Comparison of ENCODE assay signal across 20 mouse cellular contexts in the genomic region with DNA sequence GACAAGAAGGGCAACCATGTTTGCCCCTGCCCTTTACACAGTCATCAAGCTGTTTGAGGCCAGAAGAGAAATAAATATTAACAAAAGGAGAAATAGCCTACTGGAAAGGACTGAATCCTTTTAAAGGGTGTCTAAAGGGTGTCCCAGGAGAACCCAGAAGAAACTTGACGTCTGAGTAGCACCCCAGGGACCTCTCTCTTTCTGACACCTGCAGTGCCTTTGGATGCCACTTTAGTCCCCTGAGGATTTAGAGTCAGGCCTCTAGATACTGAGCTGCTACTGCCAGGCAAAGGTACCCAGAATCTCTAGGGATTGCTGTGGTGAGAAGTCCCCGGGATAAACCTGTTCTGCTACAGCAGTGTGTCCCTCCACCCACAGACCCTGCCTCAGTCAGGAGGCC.
"Had no signal": no experiment of that assay in that cellular context is flagged by ENCODE, and none has a peak within 500 bp of the region (broad histone marks: within the 10 kb centered on the region; RNA-seq: fewer than 3 reads in every experiment).

No protein-coding gene starts in this region.

- H3K4me1 ChIP-seq: lung, embryonic 15.5 days; midbrain, embryonic 13.5 days; neural tube, embryonic 13.5 days had no signal

- H3K9ac ChIP-seq: kidney, embryonic 15.5 days; liver, embryonic 14.5 days; lung, embryonic 15.5 days; midbrain, embryonic 13.5 days; neural tube, embryonic 13.5 days; stomach, embryonic 15.5 days had no signal

- H3K4me3 ChIP-seq: kidney, embryonic 15.5 days; left cerebral cortex, adult 2 months; lung, embryonic 15.5 days; megakaryocyte, embryonic 14.5 days; midbrain, embryonic 10.5 days; midbrain, embryonic 13.5 days; myocyte; neural tube, embryonic 13.5 days; stomach, embryonic 15.5 days had no signal

- H3K4me2 ChIP-seq: kidney, embryonic 15.5 days; lung, embryonic 15.5 days; midbrain, embryonic 13.5 days; neural tube, embryonic 13.5 days; stomach, embryonic 15.5 days had no signal

- H3K9me3 ChIP-seq: kidney, embryonic 15.5 days; lung, embryonic 15.5 days; midbrain, embryonic 10.5 days; midbrain, embryonic 13.5 days; neural tube, embryonic 13.5 days; stomach, embryonic 15.5 days had no signal

- H3K27me3 ChIP-seq: kidney, embryonic 15.5 days; lung, embryonic 15.5 days; megakaryocyte, embryonic 14.5 days; midbrain, embryonic 13.5 days; neural tube, embryonic 13.5 days; stomach, embryonic 15.5 days had no signal

- H3K36me3 ChIP-seq: kidney, embryonic 15.5 days; lung, embryonic 15.5 days; midbrain, embryonic 10.5 days; midbrain, embryonic 13.5 days; neural tube, embryonic 13.5 days; stomach, embryonic 15.5 days had no signal

- H3K27ac ChIP-seq: kidney, embryonic 15.5 days; left cerebral cortex, adult 2 months; liver, embryonic 14.5 days; lung, embryonic 15.5 days; midbrain, embryonic 13.5 days; neural tube, embryonic 13.5 days; stomach, embryonic 15.5 days had no signal

- ATAC-seq: midbrain, embryonic 13.5 days; midbrain, embryonic 16.5 days had no signal

- DNase-seq: kidney, adult 8-10 months; kidney, postnatal 10 days; kidney, postnatal 36 days; layer of hippocampus, postnatal 36 days; lung, adult 18-20 months; lung, postnatal 10 days; lung, postnatal 36 days; thymus, adult 18-20 months; thymus, postnatal 36 days had no signal
